Mouse (Mus musculus) kidney, adult 2 months (tissue): ENCODE measurements at regions not wholly inside any gene's neighbourhood (a gene's known extent, or its start where the extent isn't known, plus 50 kb on each side); places are given as distances from the start of the nearest gene placed in this dataset.

Experiments
- CTCF ChIP-seq: fragments of 200-500 bp; conservative IDR thresholded peaks from 2 replicates; pipeline ENCODE4 v1.5.1; 2011; ENCODE audit warnings: low read depth, mild to moderate bottlenecking, control low read depth, low read length, moderate library complexity, mixed read lengths; ENCODE audit not compliant: insufficient read depth, insufficient read length
- POLR2A ChIP-seq: fragments of 200-500 bp; IDR thresholded peaks from one replicate; pipeline ENCODE4 v1.6.1; 2011; ENCODE audit warnings: low read depth, low read length, control low read depth

DNA sequence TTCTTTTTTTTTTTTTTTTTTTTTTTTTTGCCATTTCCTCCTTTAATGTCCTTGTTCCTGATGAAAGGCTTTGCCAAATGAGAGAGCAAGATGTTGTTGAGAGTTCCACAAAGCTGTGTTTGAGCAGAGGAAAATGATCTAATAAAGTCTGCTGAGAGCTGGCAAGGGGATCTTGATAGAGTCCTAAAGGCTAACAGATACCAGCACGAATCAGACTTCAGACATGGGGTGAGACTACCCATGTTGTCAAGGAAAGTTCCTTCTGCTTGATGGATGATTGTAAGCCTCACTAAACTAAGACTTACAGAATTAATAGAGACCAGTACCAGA, 665.2 kb upstream of the Fam92a start:
- TF ChIP-seq CTCF (no peak), POLR2A (no peak)
